Mouse (Mus musculus) small intestine, adult 2 months (tissue): ENCODE results near the gene Slc15a3.

Source experiments
- CTCF ChIP-seq: fragments of 200-500 bp; IDR thresholded peaks from 2 replicates; pipeline ENCODE4 v1.5.1; 2012; ENCODE audit warnings: low read depth, mild to moderate bottlenecking, control low read depth, inconsistent platforms, low read length, moderate library complexity, mixed read lengths; ENCODE audit not compliant: insufficient replicate concordance, insufficient read length; ENCODE audit errors: extremely low read depth
- POLR2A ChIP-seq: fragments of 200-500 bp; IDR thresholded peaks from 2 replicates; pipeline ENCODE4 v1.6.1; 2012; ENCODE audit warnings: low read depth, mild to moderate bottlenecking, control low read depth, inconsistent platforms, low read length, moderate library complexity

DNA sequence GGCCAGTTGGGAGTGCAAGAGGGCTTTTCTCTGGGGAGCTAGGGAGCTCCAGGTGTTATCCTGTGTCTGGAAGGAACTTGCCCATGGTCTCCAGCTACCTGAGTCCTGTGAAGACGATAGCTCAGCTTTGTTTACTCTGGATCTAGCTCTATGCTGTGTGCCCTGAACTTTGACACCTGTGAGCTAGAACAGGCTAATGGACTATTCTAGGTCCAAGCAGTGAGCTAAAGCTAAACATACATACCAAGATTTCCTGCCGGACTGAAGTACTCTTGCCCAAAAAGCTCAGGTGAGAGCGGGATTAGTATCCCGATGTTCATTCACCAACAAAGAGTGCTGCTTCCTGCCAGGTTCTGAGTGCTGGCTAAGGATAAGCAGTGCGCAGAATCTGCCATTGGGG lies 65.0 kb downstream of the Slc15a3 start:
- TF ChIP-seq CTCF: no peak
- no peak for TF ChIP-seq POLR2A
